Mouse (Mus musculus): ENCODE results near the gene Supt5.
"Not testable (repeated sequence)": the region's sequence is repeated elsewhere in the genome, so short reads cannot be mapped to it uniquely, and the experiment has no call there.

Gene Supt5

DNA sequence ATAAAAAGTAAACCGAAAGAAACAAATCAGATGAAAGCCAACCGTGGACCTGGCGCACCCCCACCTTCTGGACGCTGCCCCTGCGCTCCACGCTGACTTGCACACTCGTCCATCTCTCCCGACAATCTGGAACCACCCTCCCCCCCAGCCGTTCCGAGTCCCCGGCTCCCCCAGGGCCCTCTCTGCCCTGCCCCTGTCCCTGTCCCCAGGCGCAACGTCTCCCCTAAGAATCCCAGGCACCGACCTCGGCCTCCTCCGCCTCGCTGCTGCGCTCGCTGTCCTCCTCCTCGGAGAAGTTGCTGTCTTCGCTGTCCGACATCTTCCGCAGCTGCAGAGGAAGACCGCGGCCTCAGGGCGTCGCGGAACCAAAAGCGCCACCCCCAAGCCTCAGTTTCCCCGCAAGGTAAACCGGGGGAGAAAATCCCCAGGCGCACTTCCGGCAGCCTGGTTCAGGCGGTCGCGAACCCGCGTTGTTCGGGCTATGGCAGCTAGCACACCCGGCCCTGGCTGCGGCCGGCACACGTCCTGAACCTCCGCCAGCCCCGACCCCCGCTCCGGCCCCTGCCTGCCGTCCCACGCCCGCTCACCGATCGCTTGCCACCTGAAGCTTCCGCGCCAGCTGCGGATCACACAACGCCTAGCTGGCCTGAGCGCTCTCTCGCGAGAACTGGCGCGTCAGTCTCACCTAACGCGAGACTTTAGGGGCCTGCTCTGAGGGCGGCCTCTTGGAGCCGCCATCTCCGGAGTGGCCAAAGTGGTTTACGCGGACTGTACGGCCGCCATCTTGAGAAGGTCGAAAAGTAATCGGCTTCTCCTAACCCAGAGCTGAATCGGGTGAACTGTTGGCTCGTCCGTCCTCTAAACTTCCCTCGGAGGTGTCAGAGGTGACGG, at the start of gene Supt5:
TSS of gene Supt5 (minus strand) at position 639 of the 891 bp plus-strand sequence.
- peak; percentile 99 for ATAC-seq (ENCODE audit: low TSS enrichment)

DNA sequence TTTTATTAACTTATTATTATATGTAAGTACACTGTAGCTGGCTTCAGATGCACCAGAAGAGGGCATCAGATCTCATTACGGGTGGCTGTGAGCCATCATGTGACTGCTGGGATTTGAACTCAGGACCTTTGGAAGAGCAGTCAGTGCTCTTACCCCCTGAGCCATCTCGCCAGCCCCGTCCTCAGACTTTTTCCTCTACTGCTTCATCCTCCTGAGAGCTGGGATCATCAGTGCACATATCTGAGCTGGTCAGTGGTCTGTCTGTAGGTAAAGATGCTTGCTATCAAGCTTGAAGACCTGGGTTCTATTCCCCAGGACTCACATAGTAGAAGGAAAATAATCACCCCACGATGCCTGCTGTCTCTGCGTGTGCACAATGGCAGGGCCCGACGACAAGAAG, 48.8 kb upstream of the Supt5 start:
- not testable (repeated sequence) for ATAC-seq (ENCODE audit: low TSS enrichment)

DNA sequence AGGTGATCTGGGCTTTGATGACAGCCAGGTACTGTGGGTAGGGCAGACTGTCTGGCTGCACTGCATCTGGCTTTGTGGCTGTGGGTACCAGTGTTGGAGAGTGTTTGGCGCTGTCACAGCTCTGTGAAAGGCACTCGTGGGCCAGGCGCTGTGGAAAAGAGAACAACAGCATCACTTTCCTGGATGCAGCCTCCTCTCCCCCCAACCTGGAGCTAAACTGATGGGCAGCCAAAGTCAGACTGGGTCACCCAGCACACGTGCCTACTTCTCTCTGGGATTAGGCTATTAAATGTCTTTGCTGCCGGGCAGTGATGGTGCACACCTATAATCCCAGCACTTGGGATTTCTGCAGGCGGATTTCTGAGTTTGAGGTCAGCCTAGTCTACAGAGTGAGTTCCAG, 48.3 kb upstream of the Supt5 start:
- ATAC-seq (ENCODE audit: low TSS enrichment) = not testable (repeated sequence)

DNA sequence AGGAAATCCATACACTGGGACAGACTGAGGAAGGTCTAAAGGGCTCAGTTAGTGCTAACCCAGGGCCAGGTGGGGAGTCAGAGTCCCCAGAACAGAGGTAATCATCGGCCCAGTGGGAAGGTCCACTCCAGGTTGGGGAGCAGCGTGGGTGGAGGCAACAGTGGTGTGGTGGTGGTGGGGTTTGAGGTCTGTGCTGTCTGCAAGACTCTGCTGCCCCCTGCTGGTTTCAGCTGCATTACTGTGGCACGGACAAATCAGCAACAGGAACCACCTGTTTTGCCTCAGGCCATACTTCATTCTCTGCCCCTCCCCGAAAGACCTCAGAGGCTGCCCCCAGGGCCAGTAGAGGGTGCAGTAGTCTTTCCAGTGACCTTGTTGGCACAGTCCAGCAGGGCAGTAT, 47.9 kb upstream of the Supt5 start:
- ATAC-seq (ENCODE audit: low TSS enrichment) = peak; percentile 21; the same call in 1 of the 2 replicates

- ATAC-seq (ENCODE audit: low TSS enrichment) = no peak
Measured at GRCm38 (mm10) chr7:28386007-28386406, 47.5 kb upstream of the Supt5 start.

GRCm38 (mm10) chr7:28385196-28385595, 46.6 kb upstream of the Supt5 start:
- no peak for ATAC-seq (ENCODE audit: low TSS enrichment)

- no peak for ATAC-seq (ENCODE audit: low TSS enrichment)
Measured at GRCm38 (mm10) chr7:28384162-28384561, 45.6 kb upstream of the Supt5 start.

DNA sequence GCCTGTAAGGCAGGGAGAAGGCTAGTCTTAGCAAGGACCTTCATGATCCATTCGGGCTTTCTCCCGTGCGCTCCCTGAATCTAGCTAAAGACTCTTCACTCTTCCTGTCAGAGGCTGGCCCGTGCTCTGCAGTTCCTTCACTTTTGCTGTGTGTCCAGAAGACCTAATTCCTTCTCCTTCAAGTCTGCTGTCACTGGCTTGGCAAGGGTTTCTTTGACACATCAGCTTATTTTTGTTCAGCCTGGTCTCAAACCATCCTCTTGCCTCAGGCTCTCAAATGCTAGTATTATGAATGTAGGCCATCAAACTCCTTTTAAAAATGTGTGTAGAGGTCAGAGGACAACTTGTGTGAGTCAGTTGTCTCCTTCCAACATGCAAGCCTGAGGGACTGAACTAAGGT, 45.1 kb upstream of the Supt5 start:
- no peak for ATAC-seq (ENCODE audit: low TSS enrichment)

- ATAC-seq (ENCODE audit: low TSS enrichment) = peak; percentile 78
Measured at GRCm38 (mm10) chr7:28382981-28383396, 44.4 kb upstream of the Supt5 start.

- peak; percentile 21; the same call in 1 of the 2 replicates for ATAC-seq (ENCODE audit: low TSS enrichment)
Measured at GRCm38 (mm10) chr7:28382347-28382951, 43.9 kb upstream of the Supt5 start.

DNA sequence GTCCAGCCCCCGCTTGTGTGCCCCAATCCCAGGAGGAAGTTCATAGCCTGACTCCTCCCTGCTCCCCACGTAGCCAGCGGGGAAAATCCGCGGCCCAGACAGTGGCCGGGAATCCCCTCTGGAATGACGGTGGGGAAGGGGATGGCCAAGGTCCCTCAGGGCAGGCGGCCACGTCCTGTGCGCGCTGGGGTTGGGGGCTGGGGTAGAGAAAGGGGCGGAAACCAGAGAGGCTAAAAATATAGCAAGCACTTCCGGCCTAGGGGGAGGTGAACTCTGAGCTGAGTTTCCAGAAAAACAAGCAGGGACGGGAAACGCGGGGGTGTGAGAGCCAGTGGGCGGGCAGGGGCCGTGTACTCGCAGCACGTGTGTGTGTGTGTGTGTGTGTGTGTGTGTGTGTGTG, 43.4 kb upstream of the Supt5 start:
- no peak for ATAC-seq (ENCODE audit: low TSS enrichment)

- ATAC-seq (ENCODE audit: low TSS enrichment) = no peak
Measured at GRCm38 (mm10) chr7:28381017-28381790, 42.7 kb upstream of the Supt5 start.

DNA sequence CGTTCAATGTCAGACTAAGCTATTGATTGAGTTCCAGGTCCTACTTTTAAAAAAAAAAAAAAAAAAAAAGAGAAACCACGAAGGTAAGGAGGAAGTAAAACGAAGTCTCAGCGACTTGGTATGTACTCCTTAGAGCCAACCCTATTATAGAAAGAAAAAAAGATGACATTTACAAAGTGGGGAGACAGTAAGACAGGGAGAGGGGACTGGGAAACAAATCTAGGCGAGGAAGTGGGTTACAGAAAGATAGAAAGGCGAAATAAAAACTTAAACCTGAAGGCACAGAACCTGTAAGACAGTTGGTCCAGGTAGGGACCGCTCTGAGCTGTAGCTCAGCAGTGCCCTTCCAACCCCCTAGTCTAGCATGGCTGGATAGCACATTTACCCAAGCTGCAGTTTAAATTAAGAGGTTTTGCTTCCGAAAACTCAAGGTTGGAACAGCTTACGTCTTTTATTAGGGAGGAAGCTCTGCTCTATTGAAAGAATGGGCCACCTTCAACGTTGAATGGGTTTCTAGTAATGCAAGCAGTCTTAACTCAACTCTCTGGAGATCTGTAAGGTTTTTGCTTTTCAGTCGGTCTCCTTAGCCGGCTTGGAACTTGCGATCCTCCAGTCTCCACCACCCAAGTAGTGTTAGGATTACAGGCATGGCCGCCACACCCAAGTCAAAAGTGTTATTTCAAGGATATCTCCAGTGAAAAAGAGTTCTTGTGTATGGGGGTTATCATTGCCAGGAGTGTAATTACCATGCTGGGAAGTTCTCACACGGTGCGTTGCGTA, 41.9 kb upstream of the Supt5 start, which contains the start of gene Zfp36:
TSS of gene Zfp36 (minus strand) at position 17 of the 780 bp plus-strand sequence.
- no peak for ATAC-seq (ENCODE audit: low TSS enrichment)

- ATAC-seq (ENCODE audit: low TSS enrichment) = peak; percentile 26; the same call in 1 of the 2 replicates
Measured at GRCm38 (mm10) chr7:28378769-28379651, 40.5 kb upstream of the Supt5 start.

GRCm38 (mm10) chr7:28378066-28378690, 39.6 kb upstream of the Supt5 start:
- ATAC-seq (ENCODE audit: low TSS enrichment) = no peak

DNA sequence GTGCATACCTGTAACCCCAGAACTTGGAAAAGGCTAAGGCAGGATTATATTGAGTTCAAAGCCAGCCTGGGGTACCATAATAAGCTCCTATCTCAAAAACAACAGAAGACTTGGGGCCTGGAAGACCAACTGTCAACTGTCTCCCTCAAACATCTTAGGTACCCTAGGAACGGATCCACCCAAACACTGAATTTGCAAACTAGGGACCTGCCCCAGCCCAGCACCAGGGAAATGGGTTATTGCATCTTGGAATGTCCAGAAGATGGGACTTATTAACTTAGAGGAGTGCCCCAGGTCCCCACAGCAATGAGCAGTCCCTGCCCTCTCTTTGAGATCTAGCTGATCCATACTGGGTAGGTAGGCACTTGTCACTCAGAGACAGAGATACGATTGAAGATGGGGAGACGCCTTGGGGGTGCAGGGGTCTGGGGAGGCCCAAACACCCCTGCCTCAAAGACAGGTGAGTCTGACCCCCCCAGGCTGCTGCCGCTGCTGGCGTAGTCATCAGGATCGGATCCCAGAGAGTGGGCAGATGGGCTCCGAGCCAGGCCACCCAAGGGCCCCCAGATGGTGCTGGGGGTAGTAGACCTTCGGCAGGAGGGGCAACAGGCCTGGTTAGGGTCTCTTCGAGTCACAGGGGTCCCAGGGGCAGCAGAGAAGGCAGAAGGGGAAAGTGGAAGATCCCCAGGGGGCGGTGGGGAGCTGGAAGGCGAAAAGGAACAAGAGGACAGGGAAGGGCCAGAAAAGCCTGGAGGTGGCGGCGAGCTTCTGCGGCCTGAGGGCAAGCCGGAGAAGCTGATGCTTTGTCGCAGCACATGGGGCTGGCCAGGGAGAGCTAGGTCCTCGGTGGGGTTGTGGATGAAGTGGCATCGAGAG, 38.9 kb upstream of the Supt5 start:
- ATAC-seq (ENCODE audit: low TSS enrichment) = no peak

DNA sequence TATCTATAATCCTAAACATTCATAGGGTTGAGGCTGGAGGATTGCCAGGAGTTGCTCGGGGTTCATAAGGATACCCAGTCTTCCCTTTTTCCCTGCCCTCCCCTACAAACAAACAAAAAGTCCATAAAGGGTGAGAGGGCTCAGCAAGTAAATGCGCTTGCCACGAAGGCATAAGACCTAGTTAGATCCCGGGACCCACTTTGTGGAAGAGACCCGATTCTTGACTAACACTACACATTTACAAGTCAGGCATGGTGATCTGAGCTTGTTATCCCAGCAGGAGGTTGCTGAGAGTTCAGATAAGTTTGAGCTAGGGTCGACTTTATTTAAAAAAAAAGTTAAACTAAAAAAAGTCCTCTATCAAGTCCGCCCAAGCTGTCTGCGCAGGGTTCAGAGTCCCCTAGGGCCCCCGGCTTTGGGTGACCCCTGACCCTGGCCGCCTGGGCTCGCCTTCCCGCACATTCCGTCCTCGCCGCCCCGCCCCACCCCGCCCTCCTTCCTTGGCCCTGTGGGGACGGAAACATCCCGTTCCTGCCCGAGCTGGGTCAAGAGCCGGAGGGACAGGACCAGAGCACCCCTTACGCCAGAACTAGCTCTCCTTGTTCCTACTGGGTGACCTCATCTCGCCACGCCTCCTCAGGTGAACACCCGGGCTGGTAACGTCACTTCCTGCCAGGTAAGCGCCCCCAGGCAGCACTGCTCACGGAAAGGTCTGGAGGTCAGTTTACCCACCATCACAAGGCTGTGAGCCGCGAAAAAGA, 37.6 kb upstream of the Supt5 start:
- ATAC-seq (ENCODE audit: low TSS enrichment) = no peak

All from frontal cortex, adult (tissue).